Mouse (Mus musculus) erythroid progenitor cell, adult 5-6 weeks (primary cell): Measurements from ENCODE around the gene Fkbp15. TPM values are rescaled to one million over a fixed set of nuclear protein-coding genes. Genes with fewer than 3 reads are reported as not detected.

Experiments
- ATAC-seq: replicated peaks from 2 replicates; pipeline ENCODE4 v1.8.0; 2016; ENCODE audit warnings: moderate number of reproducible peaks, mild to moderate bottlenecking, moderate TSS enrichment, inconsistent platforms; ENCODE audit not compliant: poor library complexity, low FRiP score, severe bottlenecking
- total RNA-seq, 2 experiments: library from RNA; stranded (forward) in 1 of 2; stranded (reverse) in 1 of 2; fragments of 150-400 nt in 1 of 2; fragments of 186-747, 209-891 nt in 1 of 2; gene quantifications; 2 replicates each; pipeline versions ENCODE4 v1.2.3 to v1.2.4; 2015 to 2017; ENCODE audit warnings: low replicate concordance in 2 of 2

Gene Fkbp15
- total RNA-seq, 2 experiments from 2014 or later: 23.1 to 49.7 TPM

- no peak for ATAC-seq
Observed at GRCm38 (mm10) chr4:62328941-62329660, 31.2 kb downstream of the Fkbp15 start.

GRCm38 (mm10) chr4:62326111-62326510 lies 34.2 kb downstream of the Fkbp15 start:
- ATAC-seq: no peak

DNA sequence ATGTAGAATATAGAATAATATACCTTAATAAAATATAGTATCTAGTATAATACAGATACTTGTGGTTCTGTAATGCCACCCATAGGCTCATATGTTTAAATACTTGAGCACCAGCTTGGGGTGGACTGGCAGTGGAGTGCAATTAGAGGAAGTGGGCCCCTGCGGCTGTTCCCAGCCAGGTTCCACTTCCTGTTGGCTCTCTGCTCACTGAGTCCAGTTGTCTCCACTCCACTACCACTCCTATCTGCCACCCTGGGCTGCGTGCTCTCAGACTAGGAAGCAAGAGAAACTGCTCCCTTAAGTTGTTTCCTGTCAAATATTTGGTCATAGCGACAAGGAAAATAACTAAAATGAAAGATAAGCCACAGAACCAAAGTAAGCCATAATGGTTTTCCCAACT lies 37.7 kb downstream of the Fkbp15 start:
- no peak for ATAC-seq

DNA sequence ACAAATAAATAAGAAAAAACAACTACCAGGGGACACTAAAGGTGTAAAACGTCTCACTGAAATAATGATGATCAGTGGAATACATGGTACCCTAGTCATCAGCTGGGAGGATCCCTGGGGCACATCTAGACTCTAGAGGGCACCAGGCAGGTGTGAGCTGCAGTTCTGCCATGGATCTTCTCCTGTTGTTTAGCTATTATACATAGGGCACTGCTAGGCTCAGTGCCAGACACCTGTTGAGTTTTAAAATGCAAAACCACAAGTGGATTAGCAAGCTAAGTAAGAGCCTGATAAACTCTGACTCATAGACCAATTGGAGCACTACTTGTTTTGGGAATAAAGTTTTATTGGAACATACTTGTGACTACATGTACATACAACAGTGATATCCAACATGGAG lies 42.1 kb downstream of the Fkbp15 start:
- no peak for ATAC-seq

- ATAC-seq: no peak
Observed at GRCm38 (mm10) chr4:62316456-62316855, 43.9 kb downstream of the Fkbp15 start.

GRCm38 (mm10) chr4:62314516-62314915 lies 45.8 kb downstream of the Fkbp15 start:
- no peak for ATAC-seq

DNA sequence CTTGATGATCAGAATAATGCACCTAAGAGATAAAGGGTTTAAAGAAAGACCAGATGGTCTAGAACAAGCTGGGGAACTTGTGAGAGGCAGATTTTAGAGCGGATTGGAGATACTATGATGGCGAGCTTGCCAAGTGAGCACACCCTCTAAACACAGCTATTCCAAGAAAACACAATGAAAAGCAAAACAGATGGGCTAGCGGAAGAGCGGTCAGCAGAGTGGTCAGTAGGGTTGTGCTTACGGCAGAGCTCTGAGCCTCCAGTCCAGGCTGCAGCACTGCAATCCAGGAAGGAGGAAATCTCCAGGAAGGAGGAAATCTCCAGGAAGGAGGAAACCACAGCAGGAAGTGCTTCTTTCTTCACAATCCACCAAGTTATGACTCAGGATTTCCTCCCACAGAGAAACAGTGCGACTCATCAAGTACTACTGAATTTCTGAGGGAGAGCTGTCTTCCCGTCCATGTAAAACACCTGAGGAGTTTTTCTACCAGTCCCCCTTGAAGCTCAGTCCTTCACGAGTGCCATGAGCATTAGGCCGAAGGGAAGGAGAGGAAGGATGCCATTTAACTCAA lies 46.6 kb downstream of the Fkbp15 start:
- ATAC-seq: no peak

DNA sequence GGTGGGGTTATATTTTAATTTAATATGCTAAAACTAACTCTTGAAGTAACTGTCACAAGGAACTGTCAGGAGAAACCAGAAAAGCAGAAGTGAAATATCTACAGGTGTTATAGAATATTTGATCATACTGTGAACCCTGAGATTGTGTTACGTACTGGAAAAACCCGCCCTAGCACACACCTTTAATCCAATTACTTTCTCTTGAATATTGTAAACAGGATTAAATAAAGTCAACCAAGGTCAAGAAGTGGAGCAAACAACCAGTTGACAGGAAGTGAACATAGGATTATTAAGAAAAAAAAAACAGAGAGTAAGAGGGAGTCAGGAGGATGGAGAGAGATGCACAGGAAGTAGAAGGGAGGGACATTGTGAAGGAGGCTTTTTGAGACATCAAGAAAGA lies 47.5 kb downstream of the Fkbp15 start:
- ATAC-seq: no peak

DNA sequence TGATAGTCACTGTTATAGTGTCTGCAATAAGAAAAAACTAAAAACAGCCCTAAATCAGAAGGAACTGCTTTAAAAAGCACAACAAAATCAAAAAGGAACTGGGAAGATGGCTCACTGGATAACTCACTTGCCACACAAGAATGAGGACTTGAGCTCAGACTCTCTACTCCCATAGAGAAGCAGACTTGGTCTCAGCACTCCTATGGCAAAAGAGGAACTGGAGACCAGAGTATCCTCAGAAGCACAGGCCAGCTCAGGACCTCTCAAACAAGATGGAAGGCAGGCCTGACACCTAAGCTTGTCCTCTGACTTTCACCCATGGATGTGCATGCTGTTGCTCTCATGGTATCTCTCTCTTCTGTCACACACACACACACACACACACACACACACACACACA lies 51.9 kb downstream of the Fkbp15 start:
- ATAC-seq: no peak

GRCm38 (mm10) chr4:62306840-62307239 lies 53.5 kb downstream of the Fkbp15 start:
- ATAC-seq: no peak

DNA sequence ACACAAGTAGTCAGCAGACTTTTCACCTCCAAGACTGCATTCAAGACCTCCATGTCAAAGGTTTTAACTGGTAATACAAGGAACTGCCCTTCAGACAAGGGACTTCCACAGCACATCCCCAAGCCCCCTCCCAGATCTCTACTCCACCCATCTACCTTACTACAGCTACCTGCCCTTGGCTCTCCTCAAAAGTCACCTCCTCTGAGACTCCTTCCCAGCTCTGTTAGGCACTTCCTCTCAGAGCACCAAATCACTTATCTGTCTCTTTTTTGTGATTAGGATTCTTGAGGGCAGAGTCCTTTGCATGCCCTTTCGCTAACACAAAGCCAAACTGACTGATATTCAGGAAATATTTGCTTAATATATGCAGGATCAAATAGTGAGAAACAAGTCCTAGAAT lies 54.0 kb downstream of the Fkbp15 start:
- ATAC-seq: no peak

GRCm38 (mm10) chr4:62303288-62303687 lies 57.1 kb downstream of the Fkbp15 start:
- ATAC-seq: no peak

DNA sequence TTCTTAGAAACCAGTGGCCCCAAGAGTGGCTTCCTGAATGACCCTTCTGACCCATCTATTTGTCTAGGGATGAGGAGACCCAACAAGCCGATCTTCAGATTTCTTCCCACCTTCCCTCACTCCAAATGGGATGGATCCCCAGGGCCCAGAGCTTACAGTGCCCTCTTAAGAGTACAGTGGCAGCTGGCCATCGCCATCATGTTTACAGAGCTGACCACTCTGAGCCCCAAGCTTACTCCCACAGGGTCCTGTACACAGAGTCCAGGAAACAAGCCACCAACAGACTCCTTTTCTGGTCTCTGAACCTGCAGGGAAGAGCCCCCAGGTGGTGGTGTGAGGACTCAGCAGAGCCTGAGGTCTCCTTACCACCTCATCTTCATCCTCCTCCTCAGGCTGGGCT lies 57.6 kb downstream of the Fkbp15 start:
- ATAC-seq: no peak

GRCm38 (mm10) chr4:62300001-62300400 lies 60.3 kb downstream of the Fkbp15 start:
- ATAC-seq: no peak

- no peak for ATAC-seq
Observed at GRCm38 (mm10) chr4:62297280-62298130, 62.8 kb downstream of the Fkbp15 start.

- no peak for ATAC-seq
Observed at GRCm38 (mm10) chr4:62294741-62295140, 65.6 kb downstream of the Fkbp15 start.

- no peak for ATAC-seq
Observed at GRCm38 (mm10) chr4:62293219-62293861, 67.0 kb downstream of the Fkbp15 start.

DNA sequence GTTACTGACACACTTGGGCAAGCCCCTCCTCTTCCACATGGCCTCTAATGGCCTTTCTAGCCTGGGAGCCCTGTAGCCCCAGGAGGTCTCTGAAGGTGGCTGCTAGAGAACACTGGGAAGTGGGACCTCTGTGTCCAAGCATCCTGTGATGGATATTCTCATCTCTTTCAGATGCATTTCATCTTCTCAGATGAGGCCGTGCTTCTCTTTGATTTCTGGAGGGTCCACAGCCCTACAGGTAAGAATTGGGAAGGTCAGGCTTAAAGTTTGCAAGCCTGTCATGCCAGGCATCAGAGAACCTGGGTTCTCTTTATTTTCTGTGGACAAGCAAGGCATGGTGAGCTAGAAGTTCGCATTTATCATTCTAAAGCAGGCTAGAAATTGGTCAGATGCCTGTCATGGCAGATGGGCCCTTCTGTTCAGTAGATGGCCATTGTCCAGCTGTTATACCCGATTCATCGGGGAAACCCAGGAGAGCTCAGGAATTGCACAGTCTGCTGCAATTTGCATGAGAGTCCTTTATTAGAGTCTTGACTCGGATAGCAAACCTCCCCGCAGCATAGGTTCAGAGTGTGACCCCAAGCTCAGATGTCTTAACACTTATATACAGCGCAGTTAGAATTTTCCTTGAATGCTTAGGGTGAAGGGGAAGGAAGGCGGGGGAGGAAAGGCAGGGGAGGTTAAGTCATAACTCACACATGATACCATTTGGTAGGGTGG lies 67.7 kb downstream of the Fkbp15 start:
- no peak for ATAC-seq

- no peak for ATAC-seq
Observed at GRCm38 (mm10) chr4:62290816-62291505, 69.4 kb downstream of the Fkbp15 start.
